Mouse (Mus musculus) granulocyte monocyte progenitor cell, adult 5-6 weeks (primary cell): Measurements from ENCODE around the gene Ncbp2. TPM values are rescaled to one million over a fixed set of nuclear protein-coding genes. Genes with fewer than 3 reads are reported as not detected.
"Not testable (repeated sequence)": the region's sequence is repeated elsewhere in the genome, so short reads cannot be mapped to it uniquely, and the experiment has no call there.

Experiments
- ATAC-seq: replicated peaks from 2 replicates; pipeline ENCODE4 v1.8.0; 2016; ENCODE audit warnings: mild to moderate bottlenecking, moderate TSS enrichment, inconsistent platforms; ENCODE audit not compliant: poor library complexity, severe bottlenecking
- total RNA-seq, 2 experiments: library from RNA; stranded (forward) in 1 of 2; stranded (reverse) in 1 of 2; fragments of 200-712, 200-1000 nt in 1 of 2; fragments of >200 nt in 1 of 2; fragmentation: Nextera tagmentation in 1 of 2; gene quantifications; 2 replicates each; pipeline ENCODE4 v1.2.3; 2014 to 2017

Ncbp2 gene
- total RNA-seq, 2 experiments from 2014 or later = 47.4 to 62.0 TPM

- 0 out of 2 replicates have a peak, but pooled peaks have one; percentile 4 for ATAC-seq
Measured at GRCm38 (mm10) chr16:31933751-31934549, 14.4 kb upstream of the Ncbp2 start, which contains the start of gene Pigz. Gene Pigz, plus strand, starts transcription at chr16:31933851.

GRCm38 (mm10) chr16:31934550-31935010 is 13.7 kb upstream of the Ncbp2 start:
- no peak for ATAC-seq

GRCm38 (mm10) chr16:31935091-31935979 is 13.0 kb upstream of the Ncbp2 start:
- peak; percentile 61 for ATAC-seq

DNA sequence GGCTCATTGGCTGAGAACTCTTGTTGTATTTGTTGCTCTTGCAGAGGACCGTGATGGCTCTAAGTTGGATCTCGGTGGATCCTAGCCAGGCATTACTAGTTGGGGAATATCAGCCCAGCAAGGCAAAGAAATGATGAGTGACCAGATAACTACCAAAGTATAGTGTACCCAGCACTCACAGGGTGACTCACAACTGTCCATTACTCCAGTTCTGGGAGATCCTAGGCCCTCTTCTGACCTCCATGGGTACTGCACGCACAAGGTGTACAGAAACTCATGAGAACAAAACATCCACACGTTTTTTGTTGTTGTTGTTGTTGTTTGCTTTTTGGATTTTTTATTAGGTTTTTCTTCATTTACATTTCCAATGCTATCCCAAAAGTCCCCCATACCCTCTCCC is 11.7 kb upstream of the Ncbp2 start:
- no peak for ATAC-seq

GRCm38 (mm10) chr16:31938856-31939255 is 9.5 kb upstream of the Ncbp2 start:
- peak; percentile 39 for ATAC-seq

DNA sequence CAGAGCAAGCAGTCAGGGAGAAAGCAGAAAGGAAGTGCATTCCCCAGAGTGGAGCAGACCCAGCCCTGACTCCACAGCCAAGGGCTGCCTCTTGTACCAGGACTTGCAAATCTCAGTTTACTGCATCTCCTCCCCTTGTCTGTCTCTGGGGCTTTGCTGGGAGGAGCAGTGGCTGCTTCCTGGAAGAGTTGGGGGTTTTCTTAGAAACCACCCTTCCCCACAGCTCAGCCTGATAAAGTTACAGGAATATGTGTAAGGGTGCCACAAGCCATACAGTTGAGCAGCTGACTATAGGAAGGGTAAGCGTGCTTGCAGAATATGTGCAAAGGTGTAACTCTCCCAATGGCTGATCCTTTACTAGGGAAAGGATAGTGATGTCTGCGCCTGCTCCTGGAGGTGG is 7.7 kb upstream of the Ncbp2 start:
- ATAC-seq = no peak

DNA sequence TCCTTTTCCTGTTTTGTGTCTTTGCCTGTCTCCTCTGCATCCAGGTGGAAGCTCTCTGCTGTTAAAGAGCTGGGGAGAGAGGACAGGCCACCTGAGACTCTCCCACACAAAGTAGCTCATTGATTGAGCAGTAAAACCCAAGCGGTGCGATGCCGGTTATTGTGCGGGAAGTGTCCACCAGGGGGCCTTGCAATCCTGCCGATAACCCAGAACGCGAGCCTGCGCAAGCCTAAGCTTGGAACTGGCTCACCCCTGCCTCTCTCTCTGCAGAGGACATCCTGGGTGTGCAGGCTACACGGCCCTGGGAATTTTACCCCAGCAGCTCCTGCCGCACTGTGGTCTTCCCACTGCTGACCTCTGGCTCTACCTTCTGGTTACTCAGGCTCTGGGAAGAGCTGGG is 4.3 kb upstream of the Ncbp2 start:
- peak; percentile 48 for ATAC-seq

GRCm38 (mm10) chr16:31944698-31945255 is 3.5 kb upstream of the Ncbp2 start:
- no peak for ATAC-seq

- no peak for ATAC-seq
Measured at GRCm38 (mm10) chr16:31945372-31945771, 2.9 kb upstream of the Ncbp2 start.

GRCm38 (mm10) chr16:31945986-31946385 is 2.3 kb upstream of the Ncbp2 start:
- not testable (repeated sequence) for ATAC-seq

GRCm38 (mm10) chr16:31947333-31947732 is 980 bp upstream of the Ncbp2 start:
- peak; percentile 58 for ATAC-seq

DNA sequence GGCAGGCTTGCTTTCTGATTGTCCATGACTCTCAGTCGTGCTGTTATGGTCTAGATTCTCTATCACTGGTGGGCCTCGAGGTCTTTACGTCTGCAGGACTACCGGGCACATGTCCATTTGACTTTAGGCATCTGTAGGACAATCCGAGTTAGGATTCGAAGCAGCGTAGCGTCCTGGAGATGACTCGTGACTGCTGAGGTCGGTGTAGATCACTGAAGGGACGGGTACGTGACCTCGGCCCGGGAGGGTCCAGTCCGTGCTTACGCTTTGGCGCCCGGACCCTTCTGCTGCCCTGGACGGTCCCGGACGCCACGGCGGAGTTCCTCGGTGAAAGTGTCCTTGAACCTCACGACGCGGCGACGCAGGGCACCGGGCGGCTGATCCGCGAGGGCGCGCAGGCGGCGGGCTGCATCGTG is 404 bp upstream of the Ncbp2 start:
- peak; percentile 3 for ATAC-seq

- no peak for ATAC-seq
Measured at GRCm38 (mm10) chr16:31963224-31963623, 14.9 kb downstream of the Ncbp2 start.

GRCm38 (mm10) chr16:31975258-31975657 is 26.9 kb downstream of the Ncbp2 start:
- no peak for ATAC-seq

DNA sequence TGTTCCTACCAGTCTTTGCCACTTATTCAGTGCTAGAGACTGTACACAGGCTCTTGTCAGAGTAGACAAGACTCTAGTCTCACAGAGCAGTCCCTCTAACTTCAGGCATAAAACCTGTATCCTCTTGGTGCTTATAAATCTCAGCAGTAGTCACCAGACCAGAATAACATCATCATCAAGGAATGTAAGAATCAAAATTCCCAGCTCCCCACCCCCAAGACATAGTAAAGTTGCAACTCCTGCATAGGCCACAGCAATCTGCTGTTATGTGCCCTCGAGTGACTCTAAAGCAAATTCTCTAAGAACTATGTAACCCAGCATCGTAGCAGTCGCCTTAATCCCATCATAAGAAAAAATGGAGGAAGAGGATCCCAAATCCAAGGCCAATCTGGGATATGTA is 31.2 kb downstream of the Ncbp2 start:
- ATAC-seq = no peak

- no peak for ATAC-seq
Measured at GRCm38 (mm10) chr16:31980946-31981345, 32.6 kb downstream of the Ncbp2 start.

DNA sequence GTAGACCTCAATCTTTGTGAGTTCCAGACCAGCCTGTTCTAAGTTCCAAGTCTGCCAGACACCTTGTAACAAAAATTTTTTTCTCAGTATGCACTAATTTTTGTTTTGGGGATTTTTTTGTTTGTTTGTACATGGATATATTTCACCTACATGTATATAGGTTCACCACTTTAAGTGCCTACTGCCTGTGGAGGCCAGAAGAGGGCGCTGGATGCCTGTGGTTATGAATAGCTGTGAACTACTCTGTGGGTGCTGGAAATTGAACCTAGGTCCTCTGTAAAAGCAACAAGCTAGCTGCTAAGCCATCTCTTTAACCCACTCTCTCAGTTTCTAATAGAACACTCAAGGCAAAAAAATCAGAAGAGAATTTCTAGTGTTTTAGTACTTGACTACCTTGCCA is 43.7 kb downstream of the Ncbp2 start:
- ATAC-seq = no peak

- no peak for ATAC-seq
Measured at GRCm38 (mm10) chr16:31993195-31993594, 44.9 kb downstream of the Ncbp2 start.

GRCm38 (mm10) chr16:31993946-31994345 is 45.6 kb downstream of the Ncbp2 start:
- no peak for ATAC-seq

DNA sequence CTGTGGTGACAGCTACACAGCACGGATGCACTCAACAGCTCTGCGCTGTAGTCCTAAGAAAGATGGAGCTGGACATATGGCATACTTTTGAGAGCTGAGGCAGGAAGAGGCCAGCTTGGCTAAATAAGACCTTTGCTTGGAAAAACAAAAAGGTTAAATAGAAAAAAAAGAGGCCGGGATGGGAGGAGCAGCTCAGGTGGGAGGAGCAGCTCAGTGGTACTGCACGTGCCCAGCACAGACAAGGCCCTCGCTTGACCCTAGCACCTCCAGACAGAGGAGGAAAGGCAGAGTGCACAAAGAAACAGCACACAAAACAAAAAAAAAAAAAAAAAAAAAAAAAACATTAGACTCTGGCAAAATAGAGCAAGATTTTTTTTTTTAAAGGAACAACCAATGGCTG is 48.1 kb downstream of the Ncbp2 start:
- ATAC-seq = no peak
